Mouse (Mus musculus) kidney, embryonic 14.5 days (tissue): ENCODE measurements at regions not wholly inside any gene's neighbourhood (a gene's known extent, or its start where the extent isn't known, plus 50 kb on each side); places are given as distances from the start of the nearest gene placed in this dataset.

Experiments used
- ATAC-seq: fragments of 200-750 bp; cut with Nextera tagmentation; 2 replicates; pipeline ENCODE4 v1.8.0; 2017; ENCODE audit warnings: moderate number of reproducible peaks, mild to moderate bottlenecking, moderate TSS enrichment, moderate library complexity; ENCODE audit not compliant: low FRiP score, low TSS enrichment
- H3K27ac ChIP-seq: fragments of 300-500 bp; sonication (generic); 2 replicates; pipeline ENCODE4 v1.5.1; 2014; ENCODE audit warnings: low read depth, mild to moderate bottlenecking, low read length, moderate library complexity, mixed read lengths
- H3K27me3 ChIP-seq: fragments of 300-500 bp; sonication (generic); 2 replicates; pipeline ENCODE4 v1.6.1; 2014; ENCODE audit warnings: mild to moderate bottlenecking, low read length; ENCODE audit not compliant: control insufficient read depth, insufficient read depth
- H3K36me3 ChIP-seq: fragments of 300-500 bp; sonication (generic); 2 replicates; pipeline ENCODE4 v1.6.1; 2014; ENCODE audit warnings: low read length, mixed read lengths; ENCODE audit not compliant: control insufficient read depth, insufficient read depth
- H3K4me1 ChIP-seq: fragments of 300-500 bp; sonication (generic); 2 replicates; pipeline ENCODE4 v1.6.1; 2014; ENCODE audit warnings: low read length, mixed read lengths; ENCODE audit not compliant: control insufficient read depth, insufficient read depth
- H3K4me2 ChIP-seq: fragments of 300-500 bp; sonication (generic); replicated peaks from 2 replicates; pipeline ENCODE4 v1.6.1; 2014; ENCODE audit warnings: low read depth, mild to moderate bottlenecking, low read length
- H3K4me3 ChIP-seq: fragments of 300-500 bp; sonication (generic); 2 replicates; pipeline ENCODE4 v1.5.1; 2014; ENCODE audit warnings: mild to moderate bottlenecking, low read length
- H3K9ac ChIP-seq: fragments of 300-500 bp; sonication (generic); 2 replicates; pipeline ENCODE4 v1.6.1; 2014; ENCODE audit warnings: low read depth, mild to moderate bottlenecking, low read length, moderate library complexity
- H3K9me3 ChIP-seq: fragments of 300-500 bp; sonication (generic); 2 replicates; pipeline ENCODE4 v1.6.1; 2016; ENCODE audit warnings: low read length; ENCODE audit not compliant: control insufficient read depth
- WGBS: fragments of 180-500 bp; shearing (Covaris S2); extraction: QIAGEN DNeasy Blood & Tissue Kit; methylation state at CpG from one replicate; pipeline ENCODE4 v1.1.7; 2014; 5-methylcytosine and 5-hydroxymethylcytosine counted together

DNA sequence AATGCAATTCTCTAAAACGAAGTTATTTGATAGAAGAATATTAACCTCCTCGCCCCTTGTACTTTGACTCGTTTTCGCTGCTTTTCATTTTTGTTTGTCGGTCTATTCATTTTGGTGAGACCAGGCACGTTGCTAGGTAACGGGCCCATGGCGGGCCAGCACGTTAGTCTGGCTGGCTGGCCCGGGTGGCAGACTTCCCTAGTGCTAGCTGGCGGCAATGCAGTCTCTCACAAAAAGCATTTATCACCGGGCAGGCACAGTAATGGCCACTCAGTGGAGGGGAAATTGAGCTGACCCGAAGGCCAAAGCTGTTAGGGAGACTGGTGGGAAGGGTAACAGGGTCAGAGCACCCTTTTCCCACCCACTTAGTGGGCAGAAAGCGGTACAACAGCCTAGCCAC is 163.7 kb downstream of the Gm12689 start:
- no peaks in the 10 kb centered on the region for H3K36me3 ChIP-seq
- H3K27me3 ChIP-seq: 0 out of 2 replicates have a peak, but pooled peaks cover 2% of the 10 kb centered on the region
- H3K4me3 ChIP-seq: no peak overlapping the region; the same call in 1 of the 2 replicates
- H3K9me3 ChIP-seq: no peaks in the 10 kb centered on the region
- no peak overlapping the region for H3K9ac ChIP-seq
- WGBS: 5% methylated on average over 14 of the region's 14 CpGs
- no peak overlapping the region for H3K27ac ChIP-seq
- H3K4me1 ChIP-seq: no peaks in the 10 kb centered on the region
- peak overlapping the region; percentile 17 for H3K4me2 ChIP-seq
- peak; percentile 91 for ATAC-seq

DNA sequence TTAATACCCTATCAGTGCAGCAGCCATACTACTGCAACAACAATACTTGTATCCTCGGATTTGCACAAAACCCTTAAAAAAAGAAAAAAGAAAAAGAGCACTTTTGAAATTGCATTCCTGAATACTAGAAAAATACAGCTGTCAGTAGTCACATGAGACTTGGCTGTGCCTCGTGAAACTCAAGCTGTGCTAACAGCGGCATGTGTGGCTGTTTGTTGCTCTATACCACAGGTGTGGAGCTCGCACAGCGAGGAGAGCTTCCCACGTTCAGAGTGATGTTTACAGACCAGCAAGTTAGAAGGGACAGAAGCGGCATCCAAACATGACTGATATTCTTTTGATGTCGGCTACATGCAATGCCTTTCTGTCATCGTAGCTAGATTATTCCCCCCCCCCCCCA is 169.8 kb downstream of the Gm12689 start:
- no peak overlapping the region for H3K4me2 ChIP-seq
- H3K9ac ChIP-seq: no peak overlapping the region
- H3K36me3 ChIP-seq: no peaks in the 10 kb centered on the region
- no peak overlapping the region for H3K4me3 ChIP-seq
- no peaks in the 10 kb centered on the region for H3K4me1 ChIP-seq
- H3K27me3 ChIP-seq: 0 out of 2 replicates have a peak, but pooled peaks cover 2% of the 10 kb centered on the region
- no peak for ATAC-seq
- H3K27ac ChIP-seq: no peak overlapping the region
- no peaks in the 10 kb centered on the region for H3K9me3 ChIP-seq
- WGBS: 55% methylated on average over 9 of the region's 9 CpGs

GRCm38 (mm10) chr4:99475701-99476218 is 180.1 kb downstream of the Gm12689 start:
- Histone ChIP-seq H3K4me1 (no peaks in the 10 kb centered on the region), H3K9me3 (no peaks in the 10 kb centered on the region), H3K4me3 (no peak overlapping the region), H3K36me3 (no peaks in the 10 kb centered on the region), H3K4me2 (no peak overlapping the region), H3K27me3 (no peaks in the 10 kb centered on the region), H3K9ac (no peak overlapping the region), H3K27ac (no peak overlapping the region)
- no peak for ATAC-seq
- 46% methylated on average over 11 of the region's 11 CpGs for WGBS

DNA sequence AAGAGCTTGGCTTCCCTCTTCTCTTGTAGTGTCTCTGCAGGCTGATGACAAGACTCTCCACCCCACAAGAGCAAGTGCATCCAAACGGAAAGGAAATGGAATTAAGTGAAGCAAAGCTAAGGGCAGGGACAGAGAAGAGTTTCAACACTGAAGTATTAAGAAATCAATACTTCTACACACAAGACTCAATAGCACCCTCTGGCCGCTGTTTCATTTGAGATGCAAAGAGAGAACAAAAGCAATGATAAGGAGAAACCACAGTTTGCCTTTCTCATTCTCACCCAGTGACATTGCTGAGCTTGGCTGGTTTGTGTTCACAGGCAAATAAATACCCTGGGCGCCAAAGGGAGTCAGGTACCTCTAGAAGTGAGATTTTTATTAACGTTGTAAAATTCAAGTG is 171.8 kb upstream of the Foxd3 start:
- no peak overlapping the region for H3K4me3 ChIP-seq
- WGBS: 64% methylated on average over 4 of the region's 4 CpGs
- no peaks in the 10 kb centered on the region for H3K9me3 ChIP-seq
- H3K36me3 ChIP-seq: no peaks in the 10 kb centered on the region
- H3K4me2 ChIP-seq: no peak overlapping the region
- no peak for ATAC-seq
- no peaks in the 10 kb centered on the region for H3K4me1 ChIP-seq
- H3K27me3 ChIP-seq: no peaks in the 10 kb centered on the region
- no peak overlapping the region for H3K9ac ChIP-seq
- no peak overlapping the region for H3K27ac ChIP-seq

GRCm38 (mm10) chr4:99491536-99492514 is 164.3 kb upstream of the Foxd3 start:
- Histone ChIP-seq H3K4me3 (no peak overlapping the region), H3K4me1 (no peaks in the 10 kb centered on the region), H3K9ac (no peak overlapping the region), H3K4me2 (no peak overlapping the region), H3K27me3 (no peaks in the 10 kb centered on the region), H3K36me3 (no peaks in the 10 kb centered on the region), H3K27ac (no peak overlapping the region), H3K9me3 (no peaks in the 10 kb centered on the region)
- ATAC-seq: no peak
- WGBS: 80% methylated on average over 12 of the region's 12 CpGs

GRCm38 (mm10) chr4:99503221-99503744 is 152.8 kb upstream of the Foxd3 start:
- WGBS: 66% methylated on average over 10 of the region's 10 CpGs
- ATAC-seq: no peak
- Histone ChIP-seq H3K4me3 (no peak overlapping the region), H3K4me1 (no peaks in the 10 kb centered on the region), H3K27ac (no peak overlapping the region), H3K36me3 (no peaks in the 10 kb centered on the region), H3K9ac (no peak overlapping the region), H3K4me2 (no peak overlapping the region), H3K9me3 (no peaks in the 10 kb centered on the region), H3K27me3 (no peaks in the 10 kb centered on the region)

DNA sequence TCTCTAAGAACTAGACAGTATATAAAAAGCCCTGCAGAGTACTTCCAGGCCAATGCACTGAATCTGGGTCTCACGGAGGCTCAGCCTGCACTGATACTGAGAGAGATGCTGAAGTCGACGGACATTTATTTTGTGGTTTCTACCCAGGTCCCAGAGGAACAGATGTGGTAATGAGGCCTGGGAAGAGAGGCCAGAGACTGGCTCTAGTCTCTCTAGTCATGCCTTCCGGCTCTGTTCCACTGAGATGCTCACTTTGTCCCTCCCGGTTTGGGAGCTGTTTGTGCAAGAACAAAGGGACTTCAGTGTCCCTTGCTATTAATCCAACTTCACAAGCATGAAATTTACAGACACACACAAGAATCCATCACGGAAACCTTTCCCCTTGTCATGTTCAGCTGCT is 144.1 kb upstream of the Foxd3 start:
- Histone ChIP-seq H3K4me1 (no peaks in the 10 kb centered on the region), H3K4me2 (no peak overlapping the region), H3K9ac (no peak overlapping the region), H3K9me3 (no peaks in the 10 kb centered on the region), H3K4me3 (no peak overlapping the region), H3K27me3 (no peaks in the 10 kb centered on the region), H3K27ac (no peak overlapping the region), H3K36me3 (no peaks in the 10 kb centered on the region)
- ATAC-seq: no peak
- WGBS: 75% methylated on average over 6 of the region's 6 CpGs

- ATAC-seq: no peak
- Histone ChIP-seq H3K9ac (no peak overlapping the region), H3K4me1 (no peaks in the 10 kb centered on the region), H3K27me3 (no peaks in the 10 kb centered on the region), H3K36me3 (no peaks in the 10 kb centered on the region), H3K27ac (no peak overlapping the region), H3K9me3 (no peaks in the 10 kb centered on the region), H3K4me3 (no peak overlapping the region), H3K4me2 (no peak overlapping the region)
- 82% methylated on average over 3 of the region's 3 CpGs for WGBS
These were observed 139.2 kb upstream of the Foxd3 start for GRCm38 (mm10) chr4:99516883-99517282.

GRCm38 (mm10) chr4:99527441-99527840 is 128.7 kb upstream of the Foxd3 start:
- 93% methylated on average over 12 of the region's 12 CpGs for WGBS
- no peak overlapping the region for H3K4me3 ChIP-seq
- H3K36me3 ChIP-seq: no peaks in the 10 kb centered on the region
- H3K4me2 ChIP-seq: no peak overlapping the region
- H3K27ac ChIP-seq: no peak overlapping the region
- H3K9me3 ChIP-seq: no peaks in the 10 kb centered on the region
- no peak overlapping the region for H3K9ac ChIP-seq
- no peaks in the 10 kb centered on the region for H3K27me3 ChIP-seq
- H3K4me1 ChIP-seq: no peaks in the 10 kb centered on the region
- no peak for ATAC-seq
